Mouse (Mus musculus): ENCODE measurements around the gene Alg14. TPM values are rescaled to one million over a fixed set of nuclear protein-coding genes. Genes with fewer than 3 reads are reported as not detected.

Alg14 gene
- total RNA-seq, 1 experiment from 2014 or later: 24.4 TPM

- 0 out of 4 replicates have a peak, but pooled peaks of 1 of the 2 experiments have one; percentile 24 for ATAC-seq (replicated peaks in 1 of 2; ENCODE audit: insufficient read depth in 1 of 2, low FRiP score in 2 of 2, low TSS enrichment in 1 of 2, low read depth in 1 of 2, poor library complexity in 2 of 2, severe bottlenecking in 2 of 2)
These were observed 80.1 kb downstream of the Alg14 start for GRCm38 (mm10) chr3:121371527-121372220.

GRCm38 (mm10) chr3:121373897-121374441, 82.4 kb downstream of the Alg14 start:
- ATAC-seq (replicated peaks in 1 of 2; ENCODE audit: insufficient read depth in 1 of 2, low FRiP score in 2 of 2, low TSS enrichment in 1 of 2, low read depth in 1 of 2, poor library complexity in 2 of 2, severe bottlenecking in 2 of 2): no peak

GRCm38 (mm10) chr3:121375541-121376129, 84.1 kb downstream of the Alg14 start:
- no peak for ATAC-seq (replicated peaks in 1 of 2; ENCODE audit: insufficient read depth in 1 of 2, low FRiP score in 2 of 2, low TSS enrichment in 1 of 2, low read depth in 1 of 2, poor library complexity in 2 of 2, severe bottlenecking in 2 of 2)

- ATAC-seq (replicated peaks in 1 of 2; ENCODE audit: insufficient read depth in 1 of 2, low FRiP score in 2 of 2, low TSS enrichment in 1 of 2, low read depth in 1 of 2, poor library complexity in 2 of 2, severe bottlenecking in 2 of 2): no peak
These were observed 87.4 kb downstream of the Alg14 start for GRCm38 (mm10) chr3:121378708-121379612.

- ATAC-seq (replicated peaks in 1 of 2; ENCODE audit: insufficient read depth in 1 of 2, low FRiP score in 2 of 2, low TSS enrichment in 1 of 2, low read depth in 1 of 2, poor library complexity in 2 of 2, severe bottlenecking in 2 of 2): no peak
These were observed 88.1 kb downstream of the Alg14 start for GRCm38 (mm10) chr3:121379699-121380098.

- ATAC-seq (replicated peaks in 1 of 2; ENCODE audit: insufficient read depth in 1 of 2, low FRiP score in 2 of 2, low TSS enrichment in 1 of 2, low read depth in 1 of 2, poor library complexity in 2 of 2, severe bottlenecking in 2 of 2): peak in 1 of 2 experiments; percentile 32; a peak in 2 of 4 replicates
These were observed 96.0 kb downstream of the Alg14 start for GRCm38 (mm10) chr3:121387471-121388009.

DNA sequence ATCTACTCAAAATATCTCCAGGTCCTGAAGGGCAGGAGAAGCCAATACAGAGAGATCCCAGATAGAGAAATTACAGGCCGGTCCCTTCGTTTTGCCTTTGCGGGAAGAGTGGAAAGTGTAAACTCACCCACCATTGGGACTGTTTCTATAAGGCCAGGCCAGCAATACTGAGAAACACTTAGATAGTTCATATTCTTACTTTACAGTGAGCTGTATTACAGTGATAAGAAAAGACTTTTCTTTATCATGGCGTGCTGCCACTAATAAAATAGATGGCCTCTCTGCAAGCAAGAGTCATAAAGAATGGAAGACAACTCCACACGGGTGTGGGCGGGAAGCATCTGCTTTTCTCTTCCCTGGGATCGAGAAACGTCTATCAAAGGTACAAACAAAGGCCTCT, 97.8 kb downstream of the Alg14 start:
- ATAC-seq (replicated peaks in 1 of 2; ENCODE audit: insufficient read depth in 1 of 2, low FRiP score in 2 of 2, low TSS enrichment in 1 of 2, low read depth in 1 of 2, poor library complexity in 2 of 2, severe bottlenecking in 2 of 2): no peak

DNA sequence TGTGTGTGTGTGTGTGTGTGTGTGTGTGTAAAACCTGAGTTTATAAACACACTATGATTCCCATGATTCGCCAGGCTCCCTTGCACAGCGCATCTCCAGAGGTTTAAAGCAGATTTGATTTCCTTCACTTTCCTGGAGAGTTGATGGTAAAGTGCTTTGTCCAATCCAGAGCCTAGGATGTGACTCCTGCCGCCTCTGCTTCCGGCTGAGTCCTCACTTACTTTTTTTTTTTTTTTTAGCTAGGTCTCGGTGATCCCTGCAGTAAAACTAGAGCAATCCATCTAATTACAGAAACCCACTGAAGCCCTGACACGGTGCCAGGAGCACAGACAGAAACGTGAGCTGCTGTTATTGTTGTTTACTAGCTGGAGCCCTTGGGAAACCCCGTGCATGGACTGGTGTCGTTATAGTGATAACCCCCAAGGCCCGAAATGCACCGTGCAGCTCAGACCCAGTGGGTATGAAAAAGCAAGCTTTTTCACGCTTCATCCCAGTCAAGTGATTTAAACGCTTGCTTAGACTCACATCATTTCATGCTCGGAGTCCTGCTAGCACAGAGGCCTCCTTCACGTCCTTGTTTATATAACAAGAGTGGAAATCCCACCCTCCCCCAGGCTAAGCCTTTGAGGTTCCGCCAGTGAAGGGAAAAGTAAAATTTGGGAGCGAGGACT, 98.4 kb downstream of the Alg14 start:
- no peak for ATAC-seq (replicated peaks in 1 of 2; ENCODE audit: insufficient read depth in 1 of 2, low FRiP score in 2 of 2, low TSS enrichment in 1 of 2, low read depth in 1 of 2, poor library complexity in 2 of 2, severe bottlenecking in 2 of 2)

- ATAC-seq (replicated peaks in 1 of 2; ENCODE audit: insufficient read depth in 1 of 2, low FRiP score in 2 of 2, low TSS enrichment in 1 of 2, low read depth in 1 of 2, poor library complexity in 2 of 2, severe bottlenecking in 2 of 2): no peak
These were observed 99.2 kb downstream of the Alg14 start for GRCm38 (mm10) chr3:121390724-121391123.

DNA sequence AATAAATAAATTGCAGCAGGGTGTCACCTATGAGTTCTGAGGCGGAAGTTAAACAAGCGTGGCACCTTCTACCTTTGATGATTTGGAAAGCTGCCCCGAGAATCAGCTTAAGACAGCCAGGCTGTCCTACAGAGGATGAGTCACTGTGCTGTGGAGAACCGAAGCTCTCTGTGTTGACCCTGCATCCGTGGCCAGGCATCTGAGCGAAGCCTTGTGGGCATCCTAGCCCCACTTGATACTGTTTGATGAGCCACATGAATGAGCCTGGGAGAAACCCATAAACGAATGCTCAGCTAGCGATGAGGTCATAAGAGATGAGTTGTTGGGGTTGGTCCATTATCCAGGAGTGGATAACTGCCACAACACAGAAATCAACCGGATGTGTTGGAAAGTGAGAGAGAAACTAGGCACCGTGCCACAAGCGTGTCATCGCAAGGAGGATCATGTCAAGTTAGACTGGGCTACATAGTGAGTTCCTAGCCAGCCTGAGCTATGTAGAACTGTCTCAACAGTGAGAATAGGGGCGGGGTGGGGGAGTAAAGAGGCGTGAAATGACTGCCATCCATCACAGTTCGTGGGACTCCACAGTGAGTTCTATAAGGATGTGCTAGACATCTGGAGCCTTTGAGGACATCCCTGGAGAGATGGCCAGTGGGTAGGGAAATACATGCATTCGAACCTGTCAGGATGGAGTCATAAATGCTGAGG, 104.2 kb downstream of the Alg14 start:
- no peak for ATAC-seq (replicated peaks in 1 of 2; ENCODE audit: insufficient read depth in 1 of 2, low FRiP score in 2 of 2, low TSS enrichment in 1 of 2, low read depth in 1 of 2, poor library complexity in 2 of 2, severe bottlenecking in 2 of 2)

- ATAC-seq (replicated peaks in 1 of 2; ENCODE audit: insufficient read depth in 1 of 2, low FRiP score in 2 of 2, low TSS enrichment in 1 of 2, low read depth in 1 of 2, poor library complexity in 2 of 2, severe bottlenecking in 2 of 2): no peak
These were observed 105.0 kb downstream of the Alg14 start for GRCm38 (mm10) chr3:121396561-121396960.

DNA sequence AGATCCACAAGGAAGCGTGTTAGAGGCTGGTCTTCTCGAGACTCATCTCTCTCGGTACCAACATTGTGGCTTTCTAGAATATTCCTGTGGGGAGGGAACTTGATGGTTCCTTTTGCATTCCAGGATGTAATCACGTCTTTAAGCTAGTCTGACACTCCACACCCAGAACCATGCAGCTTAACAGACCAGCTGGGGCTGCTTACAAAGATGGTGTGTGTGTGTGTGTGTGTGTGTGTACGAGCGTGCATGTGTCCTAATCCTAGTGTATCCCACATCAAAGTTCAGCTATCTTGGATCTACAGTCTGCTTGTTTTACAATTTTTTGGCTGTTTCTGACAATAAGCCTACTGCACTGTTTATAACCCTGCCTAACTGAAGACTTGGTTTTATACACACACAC, 105.4 kb downstream of the Alg14 start:
- ATAC-seq (replicated peaks in 1 of 2; ENCODE audit: insufficient read depth in 1 of 2, low FRiP score in 2 of 2, low TSS enrichment in 1 of 2, low read depth in 1 of 2, poor library complexity in 2 of 2, severe bottlenecking in 2 of 2): no peak

GRCm38 (mm10) chr3:121401384-121401783, 109.8 kb downstream of the Alg14 start:
- ATAC-seq (replicated peaks in 1 of 2; ENCODE audit: insufficient read depth in 1 of 2, low FRiP score in 2 of 2, low TSS enrichment in 1 of 2, low read depth in 1 of 2, poor library complexity in 2 of 2, severe bottlenecking in 2 of 2): no peak

DNA sequence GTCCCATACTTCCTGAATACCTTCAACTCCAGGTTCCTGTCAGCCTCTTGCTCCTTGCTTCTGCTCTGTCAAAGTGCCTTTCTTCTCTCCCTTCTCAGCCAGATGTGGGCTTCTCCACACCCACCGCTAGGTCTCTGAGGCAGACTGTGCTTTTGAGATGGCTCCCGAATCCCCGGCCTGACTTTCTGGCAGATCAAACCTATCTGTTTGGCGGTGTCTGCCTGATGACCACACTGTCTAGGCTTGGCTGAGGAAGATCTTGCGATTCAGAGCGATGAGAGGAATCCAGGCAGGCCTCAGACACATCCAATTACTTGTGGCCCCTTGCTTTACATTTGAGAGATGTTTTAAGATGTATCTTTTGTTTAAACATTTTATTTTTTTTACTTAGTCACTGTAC, 110.5 kb downstream of the Alg14 start:
- no peak for ATAC-seq (replicated peaks in 1 of 2; ENCODE audit: insufficient read depth in 1 of 2, low FRiP score in 2 of 2, low TSS enrichment in 1 of 2, low read depth in 1 of 2, poor library complexity in 2 of 2, severe bottlenecking in 2 of 2)

GRCm38 (mm10) chr3:121403449-121403848, 111.9 kb downstream of the Alg14 start:
- ATAC-seq (replicated peaks in 1 of 2; ENCODE audit: insufficient read depth in 1 of 2, low FRiP score in 2 of 2, low TSS enrichment in 1 of 2, low read depth in 1 of 2, poor library complexity in 2 of 2, severe bottlenecking in 2 of 2): no peak

GRCm38 (mm10) chr3:121405101-121405500, 113.5 kb downstream of the Alg14 start:
- no peak for ATAC-seq (replicated peaks in 1 of 2; ENCODE audit: insufficient read depth in 1 of 2, low FRiP score in 2 of 2, low TSS enrichment in 1 of 2, low read depth in 1 of 2, poor library complexity in 2 of 2, severe bottlenecking in 2 of 2)

- no peak for ATAC-seq (replicated peaks in 1 of 2; ENCODE audit: insufficient read depth in 1 of 2, low FRiP score in 2 of 2, low TSS enrichment in 1 of 2, low read depth in 1 of 2, poor library complexity in 2 of 2, severe bottlenecking in 2 of 2)
These were observed 115.8 kb downstream of the Alg14 start for GRCm38 (mm10) chr3:121407417-121407816.
